Mouse (Mus musculus) thymus, adult 2 months (tissue): Measurements from ENCODE around the gene 0610040J01Rik.

Experiments
- CTCF ChIP-seq: fragments of 200-500 bp; IDR thresholded peaks from 2 replicates; pipeline ENCODE4 v1.5.1; 2012; ENCODE audit warnings: mild to moderate bottlenecking, control low read depth, low read length, moderate library complexity, borderline replicate concordance; ENCODE audit not compliant: control insufficient read depth, poor library complexity, insufficient read depth; ENCODE audit errors: extremely low read depth
- POLR2A ChIP-seq: fragments of 200-500 bp; IDR thresholded peaks from 2 replicates; pipeline ENCODE4 v1.6.1; 2012; ENCODE audit warnings: mild to moderate bottlenecking, low read length, control low read depth, moderate library complexity; ENCODE audit not compliant: control insufficient read depth, poor library complexity, insufficient read depth; ENCODE audit errors: extremely low read depth

- no peak for TF ChIP-seq CTCF
- no peak for TF ChIP-seq POLR2A
Measured at GRCm38 (mm10) chr5:63941891-63942290, 129.7 kb downstream of the 0610040J01Rik start.
